Comparison of ENCODE assay signal across 20 mouse cellular contexts in the genomic region with DNA sequence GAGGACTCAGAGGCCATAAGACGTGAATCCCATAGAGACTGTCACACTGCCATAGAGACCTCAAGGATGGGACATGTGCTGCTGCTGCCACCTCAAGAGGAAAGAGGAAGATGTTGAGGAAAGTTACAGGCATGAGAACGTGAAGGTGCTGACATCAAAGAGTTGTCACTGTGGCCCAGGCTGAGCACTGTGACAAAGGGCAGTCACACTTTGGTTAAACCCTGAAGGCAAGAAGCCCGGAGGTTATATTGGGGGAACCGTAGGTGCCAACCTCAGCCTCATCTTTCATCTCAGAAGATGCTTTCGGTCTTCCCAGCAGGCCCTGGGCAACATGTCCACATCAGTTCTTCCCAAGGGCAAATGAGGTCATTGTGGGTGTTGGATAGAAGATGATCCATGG.
A peak's percentile ranks its signal among the peaks of the same experiment; 100 is the strongest.
DNase-seq lines count a peak whose midpoint lies in the region; ATAC-seq lines count a peak whose summit lies in the region.
"Had no signal": no experiment of that assay in that cellular context is flagged by ENCODE, and none has a peak within 500 bp of the region (broad histone marks: within the 10 kb centered on the region; RNA-seq: fewer than 3 reads in every experiment).

No protein-coding gene starts in this region.

- ATAC-seq in hindbrain, embryonic 14.5 days (ENCODE audit: low FRiP score) = no peak
- ATAC-seq in megakaryocyte, adult 5-6 weeks (ENCODE audit: poor library complexity, severe bottlenecking) = peak; percentile 80
- ATAC-seq: activated CD4-positive, CD25-positive, alpha-beta regulatory T cell, adult 4 months; forebrain, embryonic 13.5 days; forebrain, embryonic 15.5 days had no signal

- no peaks in the 10 kb centered on the region for H3K9me3 ChIP-seq in hindbrain, embryonic 10.5 days
- H3K9me3 ChIP-seq in hindbrain, embryonic 14.5 days (ENCODE audit: control insufficient read depth, low read length) = no peaks in the 10 kb centered on the region
- H3K9me3 ChIP-seq: embryonic facial prominence, embryonic 10.5 days; embryonic facial prominence, embryonic 12.5 days; forebrain, embryonic 13.5 days; forebrain, embryonic 15.5 days had no signal

- intact Hi-C loops in left cerebral cortex, postnatal 10 days (cut with DNase I) = no loop called here

- 89% methylated on average over 5 of the region's 5 CpGs for WGBS in hindbrain, embryonic 10.5 days
- WGBS in hindbrain, embryonic 14.5 days = 95% methylated on average over 5 of the region's 5 CpGs

- no peaks in the 10 kb centered on the region for H3K27me3 ChIP-seq in hindbrain, embryonic 10.5 days (ENCODE audit: insufficient read depth, poor library complexity, severe bottlenecking)
- H3K27me3 ChIP-seq in hindbrain, embryonic 14.5 days (ENCODE audit: control insufficient read depth, insufficient read depth, low read length) = no peaks in the 10 kb centered on the region
- H3K27me3 ChIP-seq: embryonic facial prominence, embryonic 12.5 days; forebrain, embryonic 13.5 days; forebrain, embryonic 15.5 days had no signal

- no peak overlapping the region for H3K4me3 ChIP-seq in hindbrain, embryonic 10.5 days
- H3K4me3 ChIP-seq in hindbrain, embryonic 14.5 days (replicated peaks; ENCODE audit: low read length) = no peak overlapping the region
- H3K4me3 ChIP-seq: embryonic facial prominence, embryonic 10.5 days; embryonic facial prominence, embryonic 12.5 days; forebrain, embryonic 13.5 days; forebrain, embryonic 15.5 days had no signal

- 0 out of 2 replicates have a peak, but pooled peaks cover 2% of the 10 kb centered on the region for H3K36me3 ChIP-seq in hindbrain, embryonic 10.5 days
- no peaks in the 10 kb centered on the region for H3K36me3 ChIP-seq in hindbrain, embryonic 14.5 days (replicated peaks; ENCODE audit: control insufficient read depth, insufficient read depth)
- H3K36me3 ChIP-seq: forebrain, embryonic 15.5 days had no signal

- no peak for DNase-seq in hindbrain, embryonic 10.5 days (ENCODE audit: low spot score)
- no peak for DNase-seq in hindbrain, embryonic 14.5 days (ENCODE audit: low spot score)
- peak; percentile 44 to 67 for DNase-seq in natural killer cell, adult 2 months (ENCODE audit: low spot score in 2 of 2)
- no peak for DNase-seq in right cerebral cortex, postnatal 25 days
- no peak for DNase-seq in liver
- no peak for DNase-seq in left cerebral cortex, postnatal 10 days (ENCODE audit: extremely low spot score in 1 of 2, low spot score in 2 of 2)
- DNase-seq: adrenal gland, adult 8-10 months; adrenal gland, postnatal 14 days; adrenal gland, postnatal 36 days; cerebellum, adult 11-12 months; cerebellum, adult 2 months; cerebellum, adult 9-10 months; cerebellum, postnatal 10 days; cerebellum, postnatal 25 days had no signal

- H3K4me1 ChIP-seq in hindbrain, embryonic 10.5 days (replicated peaks) = 0 out of 2 replicates have a peak, but pooled peaks cover 4% of the 10 kb centered on the region
- H3K4me1 ChIP-seq in hindbrain, embryonic 14.5 days (replicated peaks; ENCODE audit: control insufficient read depth, insufficient read depth, low read length) = no peaks in the 10 kb centered on the region; the same call in 1 of the 2 replicates
- H3K4me1 ChIP-seq: embryonic facial prominence, embryonic 10.5 days; embryonic facial prominence, embryonic 12.5 days; forebrain, embryonic 13.5 days; forebrain, embryonic 15.5 days had no signal

- no peak overlapping the region for H3K4me2 ChIP-seq in hindbrain, embryonic 14.5 days (replicated peaks)
- H3K4me2 ChIP-seq: embryonic facial prominence, embryonic 12.5 days; forebrain, embryonic 13.5 days; forebrain, embryonic 15.5 days had no signal

- no peak overlapping the region for H3K9ac ChIP-seq in hindbrain, embryonic 14.5 days
- H3K9ac ChIP-seq: embryonic facial prominence, embryonic 12.5 days; forebrain, embryonic 13.5 days; forebrain, embryonic 15.5 days had no signal

- H3K27ac ChIP-seq in hindbrain, embryonic 10.5 days = 0 out of 2 replicates have a peak overlapping the region, but pooled peaks have one; percentile 3
- H3K27ac ChIP-seq in hindbrain, embryonic 14.5 days = no peak overlapping the region
- H3K27ac ChIP-seq: embryonic facial prominence, embryonic 10.5 days; embryonic facial prominence, embryonic 12.5 days; forebrain, embryonic 13.5 days; forebrain, embryonic 15.5 days had no signal

Comparison
In these comparisons a context has a peak if more than half of its experiments do, and no peak if none do; other contexts are left out.
1. DNase-seq: peak in natural killer cell, adult 2 months (2 of 2); none in hindbrain, embryonic 10.5 days (single experiment), hindbrain, embryonic 14.5 days (single experiment), right cerebral cortex, postnatal 25 days (single experiment), liver (single experiment) and left cerebral cortex, postnatal 10 days (0 of 2).